ENCODE assay signal across 18 mouse cellular contexts in the genomic region with DNA sequence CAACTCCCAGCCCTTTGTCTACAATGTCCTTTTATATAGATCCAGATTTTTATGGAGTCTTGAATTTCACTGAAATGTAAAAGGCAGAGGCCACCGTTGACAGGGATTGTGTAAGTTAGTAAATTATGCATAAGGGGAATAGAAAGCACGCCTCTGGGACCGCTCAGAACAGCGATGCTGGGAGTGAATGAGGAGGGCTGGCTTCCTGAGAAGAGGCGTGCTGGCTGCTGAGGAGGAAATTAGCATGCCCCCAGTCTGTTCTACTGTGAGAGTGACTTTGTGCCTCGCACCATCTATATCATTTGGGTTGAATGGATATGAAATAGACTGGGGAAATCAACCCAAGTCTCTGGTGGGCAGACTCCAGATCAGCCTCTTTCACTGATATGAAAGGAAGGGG. TPM values are rescaled to one million over a fixed set of nuclear protein-coding genes. Genes with fewer than 3 reads are reported as not detected.
DNase-seq lines count a peak whose midpoint lies in the region; ATAC-seq lines count a peak whose summit lies in the region.
"Had no signal": no experiment of that assay in that cellular context is flagged by ENCODE, and none has a peak within 500 bp of the region (broad histone marks: within the 10 kb centered on the region; RNA-seq: fewer than 3 reads in every experiment).

No protein-coding gene starts in this region.

- WGBS in forebrain, embryonic 15.5 days, result 36% methylated on average over 6 of the region's 6 CpGs
- 73% methylated on average over 6 of the region's 6 CpGs for WGBS in forebrain, embryonic 10.5 days
- WGBS in hindbrain, embryonic 14.5 days, result 21% methylated on average over 6 of the region's 6 CpGs
- 26% methylated on average over 6 of the region's 6 CpGs for WGBS in midbrain, embryonic 16.5 days

- H3K27me3 ChIP-seq in forebrain, embryonic 15.5 days, result no peaks in the 10 kb centered on the region
- H3K27me3 ChIP-seq in forebrain, embryonic 10.5 days (ENCODE audit: poor library complexity, severe bottlenecking), result no peaks in the 10 kb centered on the region
- no peaks in the 10 kb centered on the region for H3K27me3 ChIP-seq in hindbrain, embryonic 14.5 days (ENCODE audit: control insufficient read depth, insufficient read depth, low read length)
- H3K27me3 ChIP-seq in midbrain, embryonic 16.5 days (ENCODE audit: control insufficient read depth, insufficient read depth, low read depth, low read length), result no peaks in the 10 kb centered on the region
- H3K27me3 ChIP-seq: embryonic facial prominence, embryonic 12.5 days; megakaryocyte, embryonic 14.5 days had no signal

- DNase-seq in forebrain, embryonic 10.5 days (ENCODE audit: extremely low spot score, low spot score), result no peak
- peak; percentile 3 for DNase-seq in NIH3T3 (ENCODE audit: low read depth)
- DNase-seq in hindbrain, embryonic 14.5 days (ENCODE audit: low spot score), result peak; percentile 59
- no peak for DNase-seq in layer of hippocampus, postnatal 36 days
- DNase-seq in urinary bladder, postnatal 14 days (ENCODE audit: low spot score), result no peak
- no peak for DNase-seq in testis, postnatal 14 days (ENCODE audit: low spot score)
- DNase-seq: adrenal gland, postnatal 10 days; gastrocnemius, postnatal 36 days; lung, embryonic 14.5 days had no signal

- no peaks in the 10 kb centered on the region for H3K9me3 ChIP-seq in forebrain, embryonic 15.5 days
- H3K9me3 ChIP-seq in forebrain, embryonic 10.5 days, result no peaks in the 10 kb centered on the region
- H3K9me3 ChIP-seq in hindbrain, embryonic 14.5 days (ENCODE audit: control insufficient read depth, low read length), result no peaks in the 10 kb centered on the region
- H3K9me3 ChIP-seq in midbrain, embryonic 16.5 days (replicated peaks; ENCODE audit: control insufficient read depth, low read length, poor library complexity, severe bottlenecking), result no peaks in the 10 kb centered on the region
- H3K9me3 ChIP-seq: embryonic facial prominence, embryonic 12.5 days had no signal

- no peak overlapping the region for H3K9ac ChIP-seq in forebrain, embryonic 15.5 days (replicated peaks)
- H3K9ac ChIP-seq in hindbrain, embryonic 14.5 days, result no peak overlapping the region
- H3K9ac ChIP-seq in midbrain, embryonic 16.5 days (ENCODE audit: low read depth, low read length), result no peak overlapping the region
- H3K9ac ChIP-seq: embryonic facial prominence, embryonic 12.5 days; lung, embryonic 14.5 days had no signal

- ATAC-seq in forebrain, embryonic 15.5 days (replicated peaks), result peak; percentile 84
- ATAC-seq in hindbrain, embryonic 14.5 days (ENCODE audit: low FRiP score), result peak; percentile 73; the same call in 1 of the 2 replicates
- peak; percentile 89 for ATAC-seq in midbrain, embryonic 16.5 days
- ATAC-seq: inflammation-experienced regulatory T-cells, adult 6 months had no signal

- H3K27ac ChIP-seq in forebrain, embryonic 15.5 days (replicated peaks), result peak overlapping the region; percentile 63
- no peak overlapping the region for H3K27ac ChIP-seq in forebrain, embryonic 10.5 days
- H3K27ac ChIP-seq in hindbrain, embryonic 14.5 days, result peak overlapping the region; percentile 75
- H3K27ac ChIP-seq in midbrain, embryonic 16.5 days (ENCODE audit: low read length), result peak overlapping the region; percentile 60
- H3K27ac ChIP-seq: embryonic facial prominence, embryonic 12.5 days; kidney, postnatal 0 days had no signal

- no peak overlapping the region for H3K4me3 ChIP-seq in forebrain, embryonic 15.5 days
- H3K4me3 ChIP-seq in forebrain, embryonic 10.5 days, result no peak overlapping the region
- H3K4me3 ChIP-seq in hindbrain, embryonic 14.5 days (replicated peaks; ENCODE audit: low read length), result no peak overlapping the region
- no peak overlapping the region for H3K4me3 ChIP-seq in midbrain, embryonic 16.5 days (ENCODE audit: low read depth, low read length)
- H3K4me3 ChIP-seq: embryonic facial prominence, embryonic 12.5 days; megakaryocyte, embryonic 14.5 days had no signal

- no peaks in the 10 kb centered on the region for H3K4me1 ChIP-seq in forebrain, embryonic 15.5 days
- no peaks in the 10 kb centered on the region for H3K4me1 ChIP-seq in forebrain, embryonic 10.5 days
- H3K4me1 ChIP-seq in hindbrain, embryonic 14.5 days (replicated peaks; ENCODE audit: control insufficient read depth, insufficient read depth, low read length), result 0 out of 2 replicates have a peak, but pooled peaks cover 10% of the 10 kb centered on the region
- H3K4me1 ChIP-seq in midbrain, embryonic 16.5 days (ENCODE audit: control insufficient read depth, insufficient read depth, low read length), result peaks cover 12% of the 10 kb centered on the region
- H3K4me1 ChIP-seq: embryonic facial prominence, embryonic 12.5 days; megakaryocyte, embryonic 14.5 days had no signal

- H3K4me2 ChIP-seq in forebrain, embryonic 15.5 days (replicated peaks), result no peak overlapping the region
- H3K4me2 ChIP-seq in hindbrain, embryonic 14.5 days (replicated peaks), result no peak overlapping the region
- H3K4me2 ChIP-seq in midbrain, embryonic 16.5 days (ENCODE audit: low read length), result no peak overlapping the region
- H3K4me2 ChIP-seq: embryonic facial prominence, embryonic 12.5 days; lung, embryonic 14.5 days had no signal

- no peaks in the 10 kb centered on the region for H3K36me3 ChIP-seq in forebrain, embryonic 15.5 days
- no peaks in the 10 kb centered on the region for H3K36me3 ChIP-seq in forebrain, embryonic 10.5 days (replicated peaks)
- no peaks in the 10 kb centered on the region for H3K36me3 ChIP-seq in hindbrain, embryonic 14.5 days (replicated peaks; ENCODE audit: control insufficient read depth, insufficient read depth)
- H3K36me3 ChIP-seq in midbrain, embryonic 16.5 days (ENCODE audit: control insufficient read depth, insufficient read depth, low read length), result no peaks in the 10 kb centered on the region
- H3K36me3 ChIP-seq: embryonic facial prominence, embryonic 12.5 days had no signal

RNA-seq across cellular contexts. Expression of gene Syt16, which starts 46.3 kb away (rescaled TPM):
- polyA plus RNA-seq in forebrain, embryonic 15.5 days (2015; fragmentation: Nextera tagmentation; extraction: Ambion mirVana), result 55.0 and 66.8 TPM in 2 replicates
- 1.5 and 1.8 TPM in 2 replicates for polyA plus RNA-seq in forebrain, embryonic 10.5 days (2016; fragmentation: Nextera tagmentation; extraction: Ambion mirVana)
- polyA plus RNA-seq in hindbrain, embryonic 14.5 days (2014; fragmentation: Nextera tagmentation; extraction: Ambion mirVana), result 79.5 and 91.2 TPM in 2 replicates
- polyA plus RNA-seq in midbrain, embryonic 16.5 days (2015; fragmentation: Nextera tagmentation; extraction: Ambion mirVana), result 96.0 and 101 TPM in 2 replicates
- 10 to 100 TPM; 54.1 to 57.5 TPM for total RNA-seq in layer of hippocampus, postnatal 36 days (2021)
- total RNA-seq: gastrocnemius, postnatal 36 days; liver, adult 2 months; neutrophil, adult 5-6 weeks had no signal
- polyA plus RNA-seq: inflammation-experienced regulatory T-cells, adult 6 months; liver, adult 2 months; small intestine, adult 2 months had no signal

Comparison
In these comparisons a context has a peak if more than half of its experiments do, and no peak if none do; other contexts are left out.
1. RNA of gene Syt16, which starts 46.3 kb away (polyA plus RNA-seq): 96.0 to 101 TPM in midbrain, embryonic 16.5 days, 79.5 to 91.2 TPM in hindbrain, embryonic 14.5 days and 55.0 to 66.8 TPM in forebrain, embryonic 15.5 days; 1.5 to 1.8 TPM in forebrain, embryonic 10.5 days; every median in the first group is over 10 times any median in the second.
2. DNase-seq: peak in NIH3T3 (single experiment) and hindbrain, embryonic 14.5 days (single experiment); none in forebrain, embryonic 10.5 days (single experiment), layer of hippocampus, postnatal 36 days (0 of 2), urinary bladder, postnatal 14 days (single experiment) and testis, postnatal 14 days (single experiment).
3. Peak in every context shown above with its lines, with median percentiles within 50 percentile points of each other: ATAC-seq.